Mouse (Mus musculus) hindbrain, embryonic 12.5 days (tissue): Measurements from ENCODE around the gene Parp9. TPM values are rescaled to one million over a fixed set of nuclear protein-coding genes. Genes with fewer than 3 reads are reported as not detected.

Experiments used
- ATAC-seq: fragments of 200-750 bp; cut with Nextera tagmentation; 2 replicates; pipeline ENCODE4 v1.8.0; 2017; ENCODE audit warnings: moderate TSS enrichment; ENCODE audit not compliant: low FRiP score
- H3K27ac ChIP-seq: fragments of 300-500 bp; sonication (generic); 2 replicates; pipeline ENCODE4 v1.5.1; 2016; ENCODE audit warnings: mild to moderate bottlenecking
- H3K27me3 ChIP-seq: fragments of 300-500 bp; sonication (generic); 2 replicates; pipeline ENCODE4 v1.6.1; 2016; ENCODE audit warnings: mild to moderate bottlenecking
- H3K36me3 ChIP-seq: fragments of 300-500 bp; sonication (generic); 2 replicates; pipeline ENCODE4 v1.6.1; 2016; ENCODE audit warnings: mild to moderate bottlenecking
- H3K4me1 ChIP-seq: fragments of 300-500 bp; sonication (generic); 2 replicates; pipeline ENCODE4 v1.6.1; 2016
- H3K4me2 ChIP-seq: fragments of 300-500 bp; sonication (generic); replicated peaks from 2 replicates; pipeline ENCODE4 v1.6.1; 2016; ENCODE audit warnings: mild to moderate bottlenecking
- H3K4me3 ChIP-seq: fragments of 300-500 bp; sonication (generic); 2 replicates; pipeline ENCODE4 v1.5.1; 2016; ENCODE audit warnings: mild to moderate bottlenecking
- H3K9ac ChIP-seq: fragments of 300-500 bp; sonication (generic); 2 replicates; pipeline ENCODE4 v1.6.1; 2016; ENCODE audit warnings: mild to moderate bottlenecking, moderate library complexity
- H3K9me3 ChIP-seq: fragments of 300-500 bp; sonication (generic); replicated peaks from 2 replicates; pipeline ENCODE4 v1.6.1; 2016; ENCODE audit warnings: mild to moderate bottlenecking
- WGBS: fragments of 180-500 bp; shearing (Covaris S2); methylation state at CpG from one replicate; pipeline ENCODE4 v1.1.7; 2016; 5-methylcytosine and 5-hydroxymethylcytosine counted together
- polyA plus RNA-seq: library from polyadenylated mRNA; unstranded; fragments of >200 nt; fragmentation: Nextera tagmentation; extraction: Ambion mirVana; gene quantifications from 2 replicates; pipeline ENCODE4 v1.2.1, GENCODE M21; 2016

Gene Parp9
- polyA plus RNA-seq, 1 experiment from 2014 or later, result 2.4 TPM

- Histone ChIP-seq H3K9ac (no peak overlapping the region), H3K27me3 (no peaks in the 10 kb centered on the region), H3K9me3 (peaks cover 4% of the 10 kb centered on the region; the same call in 1 of the 2 replicates), H3K27ac (no peak overlapping the region), H3K4me1 (no peaks in the 10 kb centered on the region), H3K36me3 (no peaks in the 10 kb centered on the region), H3K4me3 (no peak overlapping the region), H3K4me2 (no peak overlapping the region)
- WGBS, result 44% methylated on average over 4 of the region's 4 CpGs
- ATAC-seq, result no peak
Measured at GRCm38 (mm10) chr16:35907432-35908201, 30.7 kb upstream of the Parp9 start.

GRCm38 (mm10) chr16:35911449-35911848 lies 26.8 kb upstream of the Parp9 start:
- H3K27ac ChIP-seq, result no peak overlapping the region
- H3K27me3 ChIP-seq, result no peaks in the 10 kb centered on the region
- WGBS, result 86% methylated on average over 3 of the region's 3 CpGs
- no peak for ATAC-seq
- no peak overlapping the region for H3K4me3 ChIP-seq
- peaks cover 4% of the 10 kb centered on the region; the same call in 1 of the 2 replicates for H3K9me3 ChIP-seq
- no peaks in the 10 kb centered on the region for H3K4me1 ChIP-seq
- H3K36me3 ChIP-seq, result no peaks in the 10 kb centered on the region
- no peak overlapping the region for H3K4me2 ChIP-seq
- H3K9ac ChIP-seq, result no peak overlapping the region

- Histone ChIP-seq H3K9me3 (peaks cover 4% of the 10 kb centered on the region; the same call in 1 of the 2 replicates), H3K9ac (no peak overlapping the region), H3K4me1 (no peaks in the 10 kb centered on the region), H3K4me3 (no peak overlapping the region), H3K4me2 (no peak overlapping the region), H3K36me3 (no peaks in the 10 kb centered on the region), H3K27ac (no peak overlapping the region), H3K27me3 (no peaks in the 10 kb centered on the region)
- 79% methylated on average over 1 of the region's 1 CpGs for WGBS
- ATAC-seq, result no peak
Measured at GRCm38 (mm10) chr16:35913526-35913925, 24.7 kb upstream of the Parp9 start.

- no peaks in the 10 kb centered on the region for H3K4me1 ChIP-seq
- H3K9ac ChIP-seq, result no peak overlapping the region
- no peak overlapping the region for H3K4me2 ChIP-seq
- no peaks in the 10 kb centered on the region for H3K36me3 ChIP-seq
- WGBS, result 79% methylated on average over 5 of the region's 5 CpGs
- H3K27me3 ChIP-seq, result no peaks in the 10 kb centered on the region
- no peak for ATAC-seq
- H3K27ac ChIP-seq, result no peak overlapping the region
- no peaks in the 10 kb centered on the region for H3K9me3 ChIP-seq
- H3K4me3 ChIP-seq, result no peak overlapping the region
Measured at GRCm38 (mm10) chr16:35914301-35914700, 24.0 kb upstream of the Parp9 start.

GRCm38 (mm10) chr16:35918721-35919543 lies 19.3 kb upstream of the Parp9 start:
- no peak overlapping the region for H3K27ac ChIP-seq
- H3K4me2 ChIP-seq, result no peak overlapping the region
- H3K27me3 ChIP-seq, result no peaks in the 10 kb centered on the region
- no peaks in the 10 kb centered on the region for H3K4me1 ChIP-seq
- 89% methylated on average over 6 of the region's 6 CpGs for WGBS
- H3K9me3 ChIP-seq, result no peaks in the 10 kb centered on the region
- H3K36me3 ChIP-seq, result no peaks in the 10 kb centered on the region
- no peak overlapping the region for H3K4me3 ChIP-seq
- no peak overlapping the region for H3K9ac ChIP-seq
- no peak for ATAC-seq

- H3K4me1 ChIP-seq, result no peaks in the 10 kb centered on the region
- H3K9ac ChIP-seq, result no peak overlapping the region
- no peak overlapping the region for H3K4me2 ChIP-seq
- WGBS, result 85% methylated on average over 2 of the region's 2 CpGs
- H3K9me3 ChIP-seq, result no peaks in the 10 kb centered on the region
- H3K27ac ChIP-seq, result no peak overlapping the region
- no peaks in the 10 kb centered on the region for H3K27me3 ChIP-seq
- no peaks in the 10 kb centered on the region for H3K36me3 ChIP-seq
- no peak for ATAC-seq
- no peak overlapping the region for H3K4me3 ChIP-seq
Measured at GRCm38 (mm10) chr16:35921676-35922235, 16.5 kb upstream of the Parp9 start.

- Histone ChIP-seq H3K27ac (no peak overlapping the region), H3K36me3 (no peaks in the 10 kb centered on the region), H3K27me3 (no peaks in the 10 kb centered on the region), H3K4me1 (no peaks in the 10 kb centered on the region), H3K9ac (no peak overlapping the region), H3K4me2 (no peak overlapping the region), H3K9me3 (no peaks in the 10 kb centered on the region), H3K4me3 (no peak overlapping the region)
- no peak for ATAC-seq
- 79% methylated on average over 3 of the region's 3 CpGs for WGBS
Measured at GRCm38 (mm10) chr16:35922301-35922895, 15.9 kb upstream of the Parp9 start.

GRCm38 (mm10) chr16:35923546-35924198 lies 14.6 kb upstream of the Parp9 start:
- Histone ChIP-seq H3K4me2 (no peak overlapping the region), H3K36me3 (no peaks in the 10 kb centered on the region), H3K27me3 (no peaks in the 10 kb centered on the region), H3K27ac (no peak overlapping the region), H3K4me3 (no peak overlapping the region), H3K4me1 (no peaks in the 10 kb centered on the region), H3K9me3 (no peaks in the 10 kb centered on the region), H3K9ac (no peak overlapping the region)
- no peak for ATAC-seq
- 84% methylated on average over 7 of the region's 7 CpGs for WGBS

GRCm38 (mm10) chr16:35924341-35924740 lies 13.9 kb upstream of the Parp9 start:
- H3K4me1 ChIP-seq, result no peaks in the 10 kb centered on the region
- H3K36me3 ChIP-seq, result no peaks in the 10 kb centered on the region
- H3K9ac ChIP-seq, result no peak overlapping the region
- no peak for ATAC-seq
- H3K4me3 ChIP-seq, result no peak overlapping the region
- H3K9me3 ChIP-seq, result no peaks in the 10 kb centered on the region
- H3K27me3 ChIP-seq, result no peaks in the 10 kb centered on the region
- H3K27ac ChIP-seq, result no peak overlapping the region
- H3K4me2 ChIP-seq, result no peak overlapping the region
- 89% methylated on average over 5 of the region's 5 CpGs for WGBS

GRCm38 (mm10) chr16:35932179-35933055 lies 5.9 kb upstream of the Parp9 start:
- H3K36me3 ChIP-seq, result no peaks in the 10 kb centered on the region
- no peak for ATAC-seq
- 87% methylated on average over 19 of the region's 19 CpGs for WGBS

GRCm38 (mm10) chr16:35933181-35933580 lies 5.1 kb upstream of the Parp9 start:
- Histone ChIP-seq H3K4me1 (no peaks in the 10 kb centered on the region), H3K36me3 (no peaks in the 10 kb centered on the region), H3K9ac (no peak overlapping the region), H3K9me3 (no peaks in the 10 kb centered on the region), H3K4me3 (no peak overlapping the region), H3K4me2 (no peak overlapping the region), H3K27ac (no peak overlapping the region), H3K27me3 (0 out of 2 replicates have a peak, but pooled peaks cover 9% of the 10 kb centered on the region)
- 86% methylated on average over 10 of the region's 10 CpGs for WGBS
- no peak for ATAC-seq

More at GRCm38 (mm10) chr16:35932179-35933055, 5.9 kb upstream of the Parp9 start:
- Histone ChIP-seq H3K4me2 (no peak overlapping the region), H3K27me3 (0 out of 2 replicates have a peak, but pooled peaks cover 6% of the 10 kb centered on the region), H3K27ac (no peak overlapping the region), H3K4me3 (no peak overlapping the region), H3K9me3 (no peaks in the 10 kb centered on the region), H3K4me1 (no peaks in the 10 kb centered on the region), H3K9ac (no peak overlapping the region)
